Mouse (Mus musculus): ENCODE measurements around the gene Srpk2. TPM values are rescaled to one million over a fixed set of nuclear protein-coding genes. Genes with fewer than 3 reads are reported as not detected.

Gene Srpk2
- polyA plus RNA-seq, 1 experiment from 2014 or later = 98.4 TPM

DNA sequence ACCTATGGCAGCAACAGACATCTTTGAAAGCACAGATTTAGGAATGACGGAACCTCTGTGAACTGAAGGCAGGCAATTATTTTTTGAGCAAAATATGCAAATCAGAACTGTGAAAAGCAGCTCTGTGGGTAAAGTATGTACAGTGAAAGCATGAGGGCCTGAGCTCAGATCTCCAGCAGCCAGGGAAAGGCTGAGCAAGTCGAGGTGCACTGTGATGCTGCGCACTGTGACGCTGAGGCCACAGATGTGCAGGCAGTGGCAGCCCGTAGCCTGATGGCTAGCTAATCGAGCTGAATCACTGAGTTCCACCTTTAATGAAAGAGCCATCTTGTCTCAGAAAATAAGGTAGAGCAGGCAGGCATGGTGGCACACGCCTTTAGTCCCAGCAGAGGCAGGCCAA lies 148.7 kb downstream of the Srpk2 start:
- H3K9ac ChIP-seq (ENCODE audit: low read length) = no peak overlapping the region
- peak; percentile 32; the same call in 1 of the 2 replicates for ATAC-seq

DNA sequence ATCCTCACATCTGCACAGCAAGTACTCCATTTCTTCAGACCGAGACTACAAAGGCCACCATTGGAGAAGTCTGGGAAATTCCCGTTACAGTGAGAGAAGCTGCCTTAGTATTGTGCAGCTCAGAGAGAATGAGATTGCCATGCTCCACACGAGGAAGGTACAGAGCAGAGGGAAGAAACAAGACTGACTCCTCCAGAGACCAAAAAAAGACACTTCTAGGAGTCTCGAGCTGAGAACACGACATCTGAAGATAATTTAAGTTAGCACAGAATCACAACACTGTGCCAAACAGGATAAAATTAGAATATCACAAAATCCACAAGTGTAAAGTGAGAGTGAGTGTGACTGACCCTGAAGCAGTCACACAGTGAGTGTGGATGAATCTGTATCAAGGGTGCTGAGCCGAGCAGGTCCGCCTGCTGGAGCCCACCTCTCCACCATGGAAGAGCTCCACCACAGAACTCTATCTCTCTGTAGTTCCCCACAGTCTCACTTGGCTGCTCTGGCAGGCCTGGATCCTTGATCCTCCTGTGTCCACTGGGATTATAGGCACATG lies 152.8 kb downstream of the Srpk2 start:
- peaks cover 2% of the 10 kb centered on the region; the same call in 1 of the 2 replicates for H3K4me1 ChIP-seq (ENCODE audit: control insufficient read depth, insufficient read depth, low read length)
- peaks cover 16% of the 10 kb centered on the region for H3K36me3 ChIP-seq (ENCODE audit: control insufficient read depth, insufficient read depth, low read length)
- H3K27ac ChIP-seq (ENCODE audit: low read depth, low read length) = no peak overlapping the region
- H3K4me3 ChIP-seq (ENCODE audit: low read depth, low read length) = no peak overlapping the region
- 86% methylated on average over 7 of the region's 7 CpGs for WGBS
- H3K4me2 ChIP-seq (ENCODE audit: low read length) = no peak overlapping the region
- no peaks in the 10 kb centered on the region for H3K27me3 ChIP-seq (replicated peaks; ENCODE audit: control insufficient read depth, insufficient read depth, low read length)
- no peak overlapping the region for H3K9ac ChIP-seq (ENCODE audit: low read length)
- ATAC-seq = no peak
- H3K9me3 ChIP-seq (replicated peaks; ENCODE audit: control insufficient read depth, low read length) = no peaks in the 10 kb centered on the region
- no peak for DNase-seq (ENCODE audit: low spot score)

More for the DNA sequence above, 148.7 kb downstream of the Srpk2 start:
- Histone ChIP-seq H3K4me3 (ENCODE audit: low read depth, low read length) (no peak overlapping the region), H3K4me2 (ENCODE audit: low read length) (no peak overlapping the region), H3K27me3 (replicated peaks; ENCODE audit: control insufficient read depth, insufficient read depth, low read length) (no peaks in the 10 kb centered on the region), H3K4me1 (ENCODE audit: control insufficient read depth, insufficient read depth, low read length) (peaks cover 2% of the 10 kb centered on the region; the same call in 1 of the 2 replicates), H3K9me3 (replicated peaks; ENCODE audit: control insufficient read depth, low read length) (no peaks in the 10 kb centered on the region), H3K27ac (ENCODE audit: low read depth, low read length) (peak overlapping the region; percentile 63; the same call in 1 of the 2 replicates), H3K36me3 (ENCODE audit: control insufficient read depth, insufficient read depth, low read length) (peaks cover 32% of the 10 kb centered on the region)
- no peak for DNase-seq (ENCODE audit: low spot score)
- 60% methylated on average over 7 of the region's 7 CpGs for WGBS

- Histone ChIP-seq H3K36me3 (ENCODE audit: control insufficient read depth, insufficient read depth, low read length) (peaks cover 18% of the 10 kb centered on the region), H3K4me3 (ENCODE audit: low read depth, low read length) (no peak overlapping the region), H3K4me2 (ENCODE audit: low read length) (no peak overlapping the region), H3K9ac (ENCODE audit: low read length) (no peak overlapping the region), H3K4me1 (ENCODE audit: control insufficient read depth, insufficient read depth, low read length) (peaks cover 2% of the 10 kb centered on the region; the same call in 1 of the 2 replicates), H3K9me3 (replicated peaks; ENCODE audit: control insufficient read depth, low read length) (no peaks in the 10 kb centered on the region), H3K27ac (ENCODE audit: low read depth, low read length) (no peak overlapping the region), H3K27me3 (replicated peaks; ENCODE audit: control insufficient read depth, insufficient read depth, low read length) (no peaks in the 10 kb centered on the region)
- WGBS = 97% methylated on average over 6 of the region's 6 CpGs
- no peak for ATAC-seq
- no peak for DNase-seq (ENCODE audit: low spot score)
These were observed 153.3 kb downstream of the Srpk2 start for GRCm38 (mm10) chr5:23531100-23531499.

GRCm38 (mm10) chr5:23524621-23525020 lies 159.8 kb downstream of the Srpk2 start:
- Histone ChIP-seq H3K4me2 (ENCODE audit: low read length) (no peak overlapping the region), H3K27me3 (replicated peaks; ENCODE audit: control insufficient read depth, insufficient read depth, low read length) (no peaks in the 10 kb centered on the region), H3K9me3 (replicated peaks; ENCODE audit: control insufficient read depth, low read length) (no peaks in the 10 kb centered on the region), H3K9ac (ENCODE audit: low read length) (no peak overlapping the region), H3K4me1 (ENCODE audit: control insufficient read depth, insufficient read depth, low read length) (no peaks in the 10 kb centered on the region), H3K27ac (ENCODE audit: low read depth, low read length) (no peak overlapping the region), H3K4me3 (ENCODE audit: low read depth, low read length) (no peak overlapping the region), H3K36me3 (ENCODE audit: control insufficient read depth, insufficient read depth, low read length) (peaks cover 44% of the 10 kb centered on the region)
- ATAC-seq (no peak), DNase-seq (ENCODE audit: low spot score) (no peak)
- WGBS = 52% methylated on average over 3 of the region's 3 CpGs

DNA sequence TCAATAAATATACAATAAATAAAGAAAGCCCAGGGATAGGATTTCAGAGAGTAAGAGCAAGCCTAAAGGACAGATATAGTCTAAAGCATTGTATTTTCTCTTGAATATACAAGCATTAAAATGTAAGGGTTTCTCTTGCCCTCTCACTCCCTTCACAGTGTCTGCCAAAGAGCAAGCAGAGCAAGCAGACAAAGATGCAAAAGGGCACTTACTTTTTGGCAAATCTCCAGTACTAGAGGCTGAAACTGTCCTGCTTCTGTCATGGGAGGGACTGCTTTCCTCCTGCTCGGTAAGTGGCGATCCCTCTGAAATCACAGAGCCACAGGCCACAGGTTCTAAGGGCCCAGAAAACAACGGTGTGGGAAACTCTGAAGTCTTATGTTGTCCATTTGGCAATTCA lies 160.5 kb downstream of the Srpk2 start:
- WGBS = 83% methylated on average over 3 of the region's 3 CpGs
- ATAC-seq = no peak
- Histone ChIP-seq H3K4me1 (ENCODE audit: control insufficient read depth, insufficient read depth, low read length) (0 out of 2 replicates have a peak, but pooled peaks cover 2% of the 10 kb centered on the region), H3K36me3 (ENCODE audit: control insufficient read depth, insufficient read depth, low read length) (peaks cover 44% of the 10 kb centered on the region), H3K4me3 (ENCODE audit: low read depth, low read length) (no peak overlapping the region), H3K27ac (ENCODE audit: low read depth, low read length) (no peak overlapping the region), H3K4me2 (ENCODE audit: low read length) (no peak overlapping the region), H3K9me3 (replicated peaks; ENCODE audit: control insufficient read depth, low read length) (no peaks in the 10 kb centered on the region), H3K9ac (ENCODE audit: low read length) (no peak overlapping the region), H3K27me3 (replicated peaks; ENCODE audit: control insufficient read depth, insufficient read depth, low read length) (no peaks in the 10 kb centered on the region)
- DNase-seq (ENCODE audit: low spot score) = no peak

GRCm38 (mm10) chr5:23521645-23522044 lies 162.8 kb downstream of the Srpk2 start:
- H3K9me3 ChIP-seq (replicated peaks; ENCODE audit: control insufficient read depth, low read length) = no peaks in the 10 kb centered on the region
- H3K9ac ChIP-seq (ENCODE audit: low read length) = no peak overlapping the region
- 0 out of 2 replicates have a peak, but pooled peaks cover 3% of the 10 kb centered on the region for H3K4me1 ChIP-seq (ENCODE audit: control insufficient read depth, insufficient read depth, low read length)
- no peak for ATAC-seq
- peaks cover 44% of the 10 kb centered on the region for H3K36me3 ChIP-seq (ENCODE audit: control insufficient read depth, insufficient read depth, low read length)
- H3K4me3 ChIP-seq (ENCODE audit: low read depth, low read length) = no peak overlapping the region
- H3K27ac ChIP-seq (ENCODE audit: low read depth, low read length) = no peak overlapping the region
- DNase-seq (ENCODE audit: low spot score) = no peak
- H3K27me3 ChIP-seq (replicated peaks; ENCODE audit: control insufficient read depth, insufficient read depth, low read length) = no peaks in the 10 kb centered on the region
- 100% methylated on average over 1 of the region's 1 CpGs for WGBS
- H3K4me2 ChIP-seq (ENCODE audit: low read length) = no peak overlapping the region

GRCm38 (mm10) chr5:23519679-23520078 lies 164.7 kb downstream of the Srpk2 start:
- Histone ChIP-seq H3K4me2 (ENCODE audit: low read length) (no peak overlapping the region), H3K27ac (ENCODE audit: low read depth, low read length) (no peak overlapping the region), H3K27me3 (replicated peaks; ENCODE audit: control insufficient read depth, insufficient read depth, low read length) (no peaks in the 10 kb centered on the region), H3K4me3 (ENCODE audit: low read depth, low read length) (no peak overlapping the region), H3K9ac (ENCODE audit: low read length) (no peak overlapping the region), H3K36me3 (ENCODE audit: control insufficient read depth, insufficient read depth, low read length) (peaks cover 41% of the 10 kb centered on the region), H3K9me3 (replicated peaks; ENCODE audit: control insufficient read depth, low read length) (no peaks in the 10 kb centered on the region), H3K4me1 (ENCODE audit: control insufficient read depth, insufficient read depth, low read length) (0 out of 2 replicates have a peak, but pooled peaks cover 3% of the 10 kb centered on the region)
- no peak for ATAC-seq
- no peak for DNase-seq (ENCODE audit: low spot score)
- WGBS = 87% methylated on average over 3 of the region's 3 CpGs

DNA sequence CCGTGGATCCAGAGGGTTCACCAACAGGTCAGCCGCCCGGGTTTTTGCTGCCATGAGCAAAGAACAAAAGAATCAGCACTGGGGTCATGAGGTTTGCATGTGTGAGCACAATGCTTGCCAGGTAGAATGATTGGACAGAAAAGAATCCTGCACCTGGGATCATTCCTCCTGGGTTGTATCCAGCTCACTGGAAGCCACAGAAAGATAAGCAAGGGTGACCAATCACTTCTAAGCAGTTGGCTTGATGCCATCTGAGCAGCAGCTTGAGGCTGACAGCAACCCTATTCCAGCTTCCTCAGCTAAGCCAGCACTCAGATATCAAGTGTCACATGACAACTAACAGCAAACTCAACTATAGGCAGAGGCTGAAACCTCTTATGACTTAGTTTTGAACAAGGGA lies 165.7 kb downstream of the Srpk2 start:
- H3K4me3 ChIP-seq (ENCODE audit: low read depth, low read length) = no peak overlapping the region
- H3K9ac ChIP-seq (ENCODE audit: low read length) = no peak overlapping the region
- H3K27ac ChIP-seq (ENCODE audit: low read depth, low read length) = no peak overlapping the region
- 78% methylated on average over 3 of the region's 3 CpGs for WGBS
- H3K9me3 ChIP-seq (replicated peaks; ENCODE audit: control insufficient read depth, low read length) = no peaks in the 10 kb centered on the region
- H3K36me3 ChIP-seq (ENCODE audit: control insufficient read depth, insufficient read depth, low read length) = peaks cover 40% of the 10 kb centered on the region
- H3K27me3 ChIP-seq (replicated peaks; ENCODE audit: control insufficient read depth, insufficient read depth, low read length) = no peaks in the 10 kb centered on the region
- H3K4me2 ChIP-seq (ENCODE audit: low read length) = no peak overlapping the region
- ATAC-seq (peak; percentile 46; the same call in 1 of the 2 replicates), DNase-seq (ENCODE audit: low spot score) (peak; percentile 56)
- H3K4me1 ChIP-seq (ENCODE audit: control insufficient read depth, insufficient read depth, low read length) = 0 out of 2 replicates have a peak, but pooled peaks cover 3% of the 10 kb centered on the region

GRCm38 (mm10) chr5:23517839-23518238 lies 166.6 kb downstream of the Srpk2 start:
- 62% methylated on average over 4 of the region's 4 CpGs for WGBS
- no peak for DNase-seq (ENCODE audit: low spot score)

More at GRCm38 (mm10) chr5:23517839-23518238, 166.6 kb downstream of the Srpk2 start:
- Histone ChIP-seq H3K9ac (ENCODE audit: low read length) (no peak overlapping the region), H3K27me3 (replicated peaks; ENCODE audit: control insufficient read depth, insufficient read depth, low read length) (no peaks in the 10 kb centered on the region), H3K36me3 (ENCODE audit: control insufficient read depth, insufficient read depth, low read length) (peaks cover 46% of the 10 kb centered on the region), H3K27ac (ENCODE audit: low read depth, low read length) (peak overlapping the region; percentile 28; the same call in 1 of the 2 replicates), H3K4me1 (ENCODE audit: control insufficient read depth, insufficient read depth, low read length) (0 out of 2 replicates have a peak, but pooled peaks cover 3% of the 10 kb centered on the region), H3K9me3 (replicated peaks; ENCODE audit: control insufficient read depth, low read length) (no peaks in the 10 kb centered on the region), H3K4me3 (ENCODE audit: low read depth, low read length) (no peak overlapping the region), H3K4me2 (ENCODE audit: low read length) (no peak overlapping the region)
- no peak for ATAC-seq
